Mouse (Mus musculus) lung, adult 2 months (tissue): ENCODE results near the gene Polr3g.

ENCODE experiments used
- CTCF ChIP-seq: fragments of 200-500 bp; IDR thresholded peaks from 2 replicates; pipeline ENCODE4 v1.5.1; 2011; ENCODE audit warnings: mild to moderate bottlenecking, low read length, control low read depth; ENCODE audit not compliant: insufficient read depth
- POLR2A ChIP-seq: fragments of 200-500 bp; IDR thresholded peaks from 2 replicates; pipeline ENCODE4 v1.6.1; 2011; ENCODE audit warnings: low read depth, mild to moderate bottlenecking, control low read depth, low read length, borderline replicate concordance; ENCODE audit errors: extremely low read depth

- no peak for TF ChIP-seq POLR2A
- no peak for TF ChIP-seq CTCF
These were observed 46.5 kb downstream of the Polr3g start for GRCm38 (mm10) chr13:81664331-81664698.
